Mouse (Mus musculus): Measurements from ENCODE around the gene A830018L16Rik.

GRCm38 (mm10) chr1:11573462-11573861 lies 159.6 kb downstream of the A830018L16Rik start:
- TF ChIP-seq POLR2A (IDR thresholded peaks at IDR 0.05; ENCODE audit: low read depth, low read length) = no peak
- no peak for TF ChIP-seq CTCF (IDR thresholded peaks at IDR 0.05; ENCODE audit: extremely low read depth, insufficient read depth, insufficient read length, insufficient replicate concordance)

All from spleen, adult 2 months (tissue).